ENCODE assay signal across 24 mouse cellular contexts in the genomic region with DNA sequence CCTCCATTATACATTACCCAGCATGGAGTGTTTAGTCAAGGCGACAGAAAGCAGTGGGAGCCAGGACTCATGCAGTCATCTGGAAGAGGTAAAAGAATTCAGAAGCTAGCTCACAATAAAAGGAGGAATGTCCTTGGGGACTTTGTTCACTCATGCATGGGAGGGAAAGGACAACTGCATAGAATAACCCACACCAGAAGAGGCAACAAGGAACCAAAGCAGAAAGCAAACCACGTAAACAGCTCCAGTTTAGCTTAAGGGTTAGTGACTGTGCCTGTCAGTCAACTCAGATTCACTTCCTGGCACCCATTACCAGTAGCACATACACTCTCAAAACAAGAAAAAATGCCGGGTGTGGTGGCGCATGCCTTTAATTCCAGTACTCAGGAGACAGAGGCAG. TPM values are rescaled to one million over a fixed set of nuclear protein-coding genes. Genes with fewer than 3 reads are reported as not detected.
DNase-seq lines count a peak whose midpoint lies in the region; ATAC-seq and TF ChIP-seq lines count a peak whose summit lies in the region.
"Had no signal": no experiment of that assay in that cellular context is flagged by ENCODE, and none has a peak within 500 bp of the region (broad histone marks: within the 10 kb centered on the region; RNA-seq: fewer than 3 reads in every experiment).

No protein-coding gene starts in this region.

- no peak overlapping the region for H3K27ac ChIP-seq in forebrain, embryonic 11.5 days (ENCODE audit: low read depth, low read length)
- H3K27ac ChIP-seq in forebrain, embryonic 13.5 days = no peak overlapping the region
- H3K27ac ChIP-seq in midbrain, embryonic 11.5 days (ENCODE audit: low read depth, low read length) = no peak overlapping the region
- H3K27ac ChIP-seq in midbrain, embryonic 10.5 days (replicated peaks) = no peak overlapping the region
- no peak overlapping the region for H3K27ac ChIP-seq in intestine, postnatal 0 days (ENCODE audit: low read depth, low read length)
- H3K27ac ChIP-seq: embryonic facial prominence, embryonic 15.5 days; heart, adult 2 months; hindbrain, embryonic 15.5 days; limb, embryonic 15.5 days; liver, embryonic 15.5 days; neural tube, embryonic 13.5 days had no signal

- no peaks in the 10 kb centered on the region for H3K4me1 ChIP-seq in forebrain, embryonic 11.5 days (replicated peaks; ENCODE audit: control insufficient read depth, insufficient read depth, low read length)
- no peaks in the 10 kb centered on the region for H3K4me1 ChIP-seq in forebrain, embryonic 13.5 days
- no peaks in the 10 kb centered on the region for H3K4me1 ChIP-seq in midbrain, embryonic 11.5 days (ENCODE audit: control insufficient read depth, insufficient read depth, low read length)
- H3K4me1 ChIP-seq in midbrain, embryonic 10.5 days = peaks cover 9% of the 10 kb centered on the region
- H3K4me1 ChIP-seq in intestine, postnatal 0 days (replicated peaks; ENCODE audit: control insufficient read depth, insufficient read depth, low read length) = no peaks in the 10 kb centered on the region
- H3K4me1 ChIP-seq: embryonic facial prominence, embryonic 15.5 days; hindbrain, embryonic 15.5 days; limb, embryonic 15.5 days; liver, embryonic 15.5 days; neural tube, embryonic 13.5 days had no signal

- H3K9me3 ChIP-seq in forebrain, embryonic 11.5 days (ENCODE audit: control insufficient read depth, low read length) = no peaks in the 10 kb centered on the region
- H3K9me3 ChIP-seq in forebrain, embryonic 13.5 days (replicated peaks) = no peaks in the 10 kb centered on the region
- H3K9me3 ChIP-seq in midbrain, embryonic 11.5 days (ENCODE audit: control insufficient read depth, low read length) = no peaks in the 10 kb centered on the region
- H3K9me3 ChIP-seq in midbrain, embryonic 10.5 days (replicated peaks) = no peaks in the 10 kb centered on the region
- H3K9me3 ChIP-seq in intestine, postnatal 0 days (ENCODE audit: control insufficient read depth) = no peaks in the 10 kb centered on the region
- H3K9me3 ChIP-seq: embryonic facial prominence, embryonic 15.5 days; hindbrain, embryonic 15.5 days; limb, embryonic 15.5 days; liver, embryonic 15.5 days; neural tube, embryonic 13.5 days had no signal

- intact Hi-C loops in heart, postnatal 25 days (cut with DNase I) = no loop called here

- H3K4me2 ChIP-seq in forebrain, embryonic 11.5 days (ENCODE audit: low read depth, low read length, severe bottlenecking) = no peak overlapping the region
- no peak overlapping the region for H3K4me2 ChIP-seq in forebrain, embryonic 13.5 days
- no peak overlapping the region for H3K4me2 ChIP-seq in midbrain, embryonic 11.5 days
- H3K4me2 ChIP-seq in intestine, postnatal 0 days (replicated peaks; ENCODE audit: low read depth) = no peak overlapping the region
- H3K4me2 ChIP-seq: embryonic facial prominence, embryonic 15.5 days; hindbrain, embryonic 15.5 days; limb, embryonic 15.5 days; liver, embryonic 15.5 days; neural tube, embryonic 13.5 days had no signal

- no peak overlapping the region for H3K9ac ChIP-seq in forebrain, embryonic 11.5 days (ENCODE audit: low read length)
- no peak overlapping the region for H3K9ac ChIP-seq in forebrain, embryonic 13.5 days
- H3K9ac ChIP-seq in midbrain, embryonic 11.5 days (ENCODE audit: low read length) = no peak overlapping the region
- H3K9ac ChIP-seq in intestine, postnatal 0 days (ENCODE audit: low read depth, low read length) = no peak overlapping the region
- H3K9ac ChIP-seq: embryonic facial prominence, embryonic 15.5 days; hindbrain, embryonic 15.5 days; limb, embryonic 15.5 days; liver, embryonic 15.5 days; neural tube, embryonic 13.5 days had no signal

- H3K27me3 ChIP-seq in forebrain, embryonic 11.5 days (ENCODE audit: control insufficient read depth, insufficient read depth, low read length) = no peaks in the 10 kb centered on the region
- no peaks in the 10 kb centered on the region for H3K27me3 ChIP-seq in forebrain, embryonic 13.5 days
- H3K27me3 ChIP-seq in midbrain, embryonic 11.5 days (ENCODE audit: control insufficient read depth, insufficient read depth, low read length) = no peaks in the 10 kb centered on the region
- H3K27me3 ChIP-seq in midbrain, embryonic 10.5 days (ENCODE audit: low read depth, poor library complexity, severe bottlenecking) = no peaks in the 10 kb centered on the region
- no peaks in the 10 kb centered on the region for H3K27me3 ChIP-seq in intestine, postnatal 0 days (replicated peaks; ENCODE audit: control insufficient read depth, insufficient read depth, low read length)
- H3K27me3 ChIP-seq: embryonic facial prominence, embryonic 15.5 days; hindbrain, embryonic 15.5 days; limb, embryonic 15.5 days; liver, embryonic 15.5 days; neural tube, embryonic 13.5 days had no signal

- ATAC-seq in forebrain, embryonic 11.5 days (replicated peaks; ENCODE audit: low FRiP score) = 0 out of 2 replicates have a peak, but pooled peaks have one; percentile 34
- ATAC-seq in forebrain, embryonic 13.5 days = no peak
- ATAC-seq in midbrain, embryonic 11.5 days (ENCODE audit: low FRiP score) = peak; percentile 34; the same call in 1 of the 2 replicates
- no peak for ATAC-seq in intestine, postnatal 0 days
- ATAC-seq: lung, postnatal 0 days had no signal

- 42% methylated on average over 4 of the region's 4 CpGs for WGBS in forebrain, embryonic 11.5 days
- 36% methylated on average over 4 of the region's 4 CpGs for WGBS in forebrain, embryonic 13.5 days
- WGBS in midbrain, embryonic 11.5 days = 39% methylated on average over 4 of the region's 4 CpGs
- WGBS in midbrain, embryonic 10.5 days = 48% methylated on average over 4 of the region's 4 CpGs
- 73% methylated on average over 4 of the region's 4 CpGs for WGBS in intestine, postnatal 0 days

- no peak for DNase-seq in forebrain, embryonic 11.5 days (ENCODE audit: low spot score)
- DNase-seq in midbrain, embryonic 11.5 days (ENCODE audit: low spot score, missing footprints) = no peak
- DNase-seq in midbrain, embryonic 10.5 days (ENCODE audit: low spot score) = no peak
- DNase-seq in induced T-regulatory cell, adult 2 months (ENCODE audit: low read depth) = peak; percentile 54
- DNase-seq in heart, postnatal 25 days (ENCODE audit: low spot score) = no peak
- DNase-seq in spleen, adult 18-20 months = no peak
- DNase-seq: adrenal gland, postnatal 14 days; cerebellum, adult 11-12 months; cerebellum, postnatal 36 days; gastrocnemius, postnatal 14 days; heart, adult 2 months; heart, postnatal 4 days; kidney, adult 11 months; midbrain, embryonic 14.5 days; right cerebral cortex, postnatal 25 days; thymus, adult 2 months had no signal

- H3K4me3 ChIP-seq in forebrain, embryonic 11.5 days (ENCODE audit: low read depth, low read length) = no peak overlapping the region
- no peak overlapping the region for H3K4me3 ChIP-seq in forebrain, embryonic 13.5 days
- no peak overlapping the region for H3K4me3 ChIP-seq in midbrain, embryonic 11.5 days (ENCODE audit: low read depth, low read length)
- H3K4me3 ChIP-seq in midbrain, embryonic 10.5 days = no peak overlapping the region
- no peak overlapping the region for H3K4me3 ChIP-seq in intestine, postnatal 0 days (ENCODE audit: low read depth, low read length)
- H3K4me3 ChIP-seq: embryonic facial prominence, embryonic 15.5 days; heart, adult 2 months; hindbrain, embryonic 15.5 days; limb, embryonic 15.5 days; liver, embryonic 15.5 days; neural tube, embryonic 13.5 days had no signal

- H3K36me3 ChIP-seq in forebrain, embryonic 11.5 days (ENCODE audit: control insufficient read depth, insufficient read depth, low read length) = no peaks in the 10 kb centered on the region
- no peaks in the 10 kb centered on the region for H3K36me3 ChIP-seq in forebrain, embryonic 13.5 days (ENCODE audit: poor library complexity, severe bottlenecking)
- no peaks in the 10 kb centered on the region for H3K36me3 ChIP-seq in midbrain, embryonic 11.5 days (ENCODE audit: control insufficient read depth, insufficient read depth, low read length)
- H3K36me3 ChIP-seq in midbrain, embryonic 10.5 days = no peaks in the 10 kb centered on the region
- H3K36me3 ChIP-seq in intestine, postnatal 0 days (ENCODE audit: control insufficient read depth, insufficient read depth) = no peaks in the 10 kb centered on the region
- H3K36me3 ChIP-seq: embryonic facial prominence, embryonic 15.5 days; hindbrain, embryonic 15.5 days; limb, embryonic 15.5 days; liver, embryonic 15.5 days; neural tube, embryonic 13.5 days had no signal

- TF ChIP-seq CTCF in intestine, postnatal 0 days (IDR thresholded peaks at IDR 0.05; ENCODE audit: low read depth) = no peak

RNA-seq across cellular contexts. Expression of a gene that starts 6.1 kb away (rescaled TPM):
- 11.9 and 13.5 TPM in 2 replicates for polyA plus RNA-seq in forebrain, embryonic 11.5 days (2014; fragmentation: Nextera tagmentation; extraction: Ambion mirVana)
- 9.4 and 10.4 TPM in 2 replicates for polyA plus RNA-seq in forebrain, embryonic 13.5 days (2015; fragmentation: Nextera tagmentation; extraction: Ambion mirVana)
- 12.2 and 13.3 TPM in 2 replicates for polyA plus RNA-seq in midbrain, embryonic 11.5 days (2014; fragmentation: Nextera tagmentation; extraction: Ambion mirVana)
- polyA plus RNA-seq in midbrain, embryonic 10.5 days (2016; fragmentation: Nextera tagmentation; extraction: Ambion mirVana) = 6.4 and 9.4 TPM in 2 replicates
- 10 to 100 TPM; 22.6 to 23.2 TPM for total RNA-seq in heart, postnatal 25 days (2021)
- polyA plus RNA-seq in intestine, postnatal 0 days (2015; fragmentation: Nextera tagmentation; extraction: Ambion mirVana) = 18.3 and 19.1 TPM in 2 replicates

Comparison
In these comparisons a context has a peak if more than half of its experiments do, and no peak if none do; other contexts are left out.
1. ATAC-seq: peak in forebrain, embryonic 11.5 days (single experiment) and midbrain, embryonic 11.5 days (single experiment); none in forebrain, embryonic 13.5 days (single experiment) and intestine, postnatal 0 days (single experiment).